Mouse (Mus musculus) CH12.LX (cell line): ENCODE data around the gene Cpeb1. TPM values are rescaled to one million over a fixed set of nuclear protein-coding genes. Genes with fewer than 3 reads are reported as not detected.

Source experiments
- DNase-seq: peaks from one replicate; pipeline ENCODE4 v3.0.0-alpha.2; 2013; ENCODE audit errors: extremely low read depth
- H3K27ac ChIP-seq: 2 replicates; pipeline ENCODE4 v1.5.1; 2012; ENCODE audit warnings: low read depth, mild to moderate bottlenecking, control low read depth, moderate library complexity; ENCODE audit not compliant: insufficient read depth
- H3K27me3 ChIP-seq: replicated peaks from 2 replicates; pipeline ENCODE3; 2012; ENCODE audit warnings: inconsistent platforms
- H3K36me3 ChIP-seq, 2 experiments: replicated peaks in 1 of 2; 2 replicates each; pipeline versions ENCODE3 to v1.6.1; 2012; ENCODE audit warnings: inconsistent platforms in 1 of 2, low read length in 1 of 2, mild to moderate bottlenecking in 1 of 2, mixed read lengths in 1 of 2, moderate library complexity in 1 of 2; ENCODE audit not compliant: control insufficient read depth in 1 of 2, insufficient read depth in 1 of 2
- H3K4me1 ChIP-seq, 2 experiments: 2 replicates each; pipeline ENCODE4 v1.6.1; 2012; ENCODE audit warnings: inconsistent platforms in 1 of 2, moderate library complexity in 1 of 2; ENCODE audit not compliant: insufficient read depth in 2 of 2, control insufficient read depth in 1 of 2
- H3K4me2 ChIP-seq: 2 replicates; pipeline ENCODE4 v1.6.1; 2012; ENCODE audit warnings: low read depth, mild to moderate bottlenecking, control low read depth; ENCODE audit not compliant: poor library complexity, insufficient read depth, severe bottlenecking
- H3K4me3 ChIP-seq, 3 experiments: fragments of 150-350 bp in 1 of 3; sonication (generic) in 1 of 3; replicated peaks in 1 of 3; 2 replicates each; pipeline versions ENCODE3 to v1.5.1; 2011 to 2012; ENCODE audit warnings: low read depth in 2 of 3, low read length in 2 of 3, mild to moderate bottlenecking in 2 of 3, moderate library complexity in 2 of 3, control low read depth in 1 of 3, improper control_type of control experiment in 1 of 3, inconsistent platforms in 1 of 3, mixed read lengths in 1 of 3; ENCODE audit not compliant: poor library complexity in 1 of 3
- H3K79me2 ChIP-seq: replicated peaks from 2 replicates; pipeline ENCODE4 v1.6.1; 2012; ENCODE audit warnings: mild to moderate bottlenecking, moderate library complexity; ENCODE audit not compliant: control insufficient read depth, poor library complexity, insufficient read depth, severe bottlenecking; ENCODE audit errors: extremely low read depth
- H3K9ac ChIP-seq: 2 replicates; pipeline ENCODE4 v1.6.1; 2012; ENCODE audit warnings: low read depth, mild to moderate bottlenecking, control low read depth, moderate library complexity; ENCODE audit not compliant: insufficient read depth
- H3K9me3 ChIP-seq: replicated peaks from 2 replicates; pipeline ENCODE3; 2012; ENCODE audit warnings: low read length, inconsistent platforms, mixed read lengths
- BHLHE40 ChIP-seq: IDR thresholded peaks from 2 replicates; pipeline ENCODE4 v1.6.1; 2011; ENCODE audit warnings: mild to moderate bottlenecking, low read depth, low read length, improper control_type of control experiment
- CHD1 ChIP-seq: IDR thresholded peaks from 2 replicates; pipeline ENCODE4 v1.6.1; 2012; ENCODE audit warnings: low read depth, low read length, improper control_type of control experiment, inconsistent platforms
- CHD2 ChIP-seq: IDR thresholded peaks from 2 replicates; pipeline ENCODE4 v1.6.1; 2011; ENCODE audit warnings: low read length, improper control_type of control experiment
- CTCF ChIP-seq, 2 experiments: IDR thresholded peaks in 1 of 2; conservative IDR thresholded peaks in 1 of 2; 2 replicates each; pipeline ENCODE4 v1.5.1; 2011 to 2012; ENCODE audit warnings: low read depth in 2 of 2, low read length in 2 of 2, improper control_type of control experiment in 1 of 2, inconsistent platforms in 1 of 2, mild to moderate bottlenecking in 1 of 2, moderate library complexity in 1 of 2
- E2F4 ChIP-seq: IDR thresholded peaks from 2 replicates; pipeline ENCODE4 v1.6.1; 2011; ENCODE audit warnings: low read depth, low read length, improper control_type of control experiment; ENCODE audit not compliant: insufficient replicate concordance
- EP300 ChIP-seq: IDR thresholded peaks from 2 replicates; pipeline ENCODE4 v1.6.1; 2011; ENCODE audit warnings: low read length, improper control_type of control experiment
- ETS1 ChIP-seq: conservative IDR thresholded peaks from 2 replicates; pipeline ENCODE4 v1.6.1; 2012; ENCODE audit warnings: low read depth, mild to moderate bottlenecking, inconsistent platforms, low read length, improper control_type of control experiment, moderate library complexity
- HCFC1 ChIP-seq: IDR thresholded peaks from 2 replicates; pipeline ENCODE4 v1.6.1; 2012; ENCODE audit warnings: low read depth, mild to moderate bottlenecking, inconsistent platforms, low read length, improper control_type of control experiment
- IRF4 ChIP-seq: IDR thresholded peaks from 2 replicates; pipeline ENCODE4 v1.6.1; 2014; ENCODE audit warnings: low read depth, mild to moderate bottlenecking, inconsistent platforms, low read length, improper control_type of control experiment
- KAT2A ChIP-seq: IDR thresholded peaks from 2 replicates; pipeline ENCODE4 v1.6.1; 2012; ENCODE audit warnings: low read length, improper control_type of control experiment, inconsistent platforms; ENCODE audit not compliant: insufficient replicate concordance
- MAX ChIP-seq: IDR thresholded peaks from 2 replicates; pipeline ENCODE4 v1.6.1; 2011; ENCODE audit warnings: low read length, improper control_type of control experiment
- MAZ ChIP-seq: IDR thresholded peaks from 2 replicates; pipeline ENCODE4 v1.6.1; 2012; ENCODE audit warnings: low read depth, mild to moderate bottlenecking, inconsistent platforms, low read length, improper control_type of control experiment, moderate library complexity
- MXI1 ChIP-seq: IDR thresholded peaks from 2 replicates; pipeline ENCODE4 v1.6.1; 2011; ENCODE audit warnings: mild to moderate bottlenecking, low read depth, low read length, improper control_type of control experiment
- MYC ChIP-seq: IDR thresholded peaks from 2 replicates; pipeline ENCODE4 v1.6.1; 2011; ENCODE audit warnings: low read depth, mild to moderate bottlenecking, improper control_type of control experiment, low read length
- NELFE ChIP-seq: IDR thresholded peaks from 2 replicates; pipeline ENCODE4 v1.6.1; 2011; ENCODE audit warnings: low read depth, low read length, improper control_type of control experiment
- NRF1 ChIP-seq: IDR thresholded peaks from 2 replicates; pipeline ENCODE4 v1.6.1; 2014; ENCODE audit warnings: low read depth, mild to moderate bottlenecking, inconsistent platforms, low read length, improper control_type of control experiment, moderate library complexity
- POLR2AphosphoS2 ChIP-seq: IDR thresholded peaks from 2 replicates; pipeline ENCODE4 v1.6.1; 2011; ENCODE audit warnings: low read depth, low read length, improper control_type of control experiment
- RAD21 ChIP-seq: IDR thresholded peaks from 2 replicates; pipeline ENCODE4 v1.6.1; 2011; ENCODE audit warnings: low read depth, mild to moderate bottlenecking, low read length, improper control_type of control experiment, moderate library complexity
- SMC3 ChIP-seq: IDR thresholded peaks from 2 replicates; pipeline ENCODE4 v1.6.1; 2011; ENCODE audit warnings: low read depth, low read length, improper control_type of control experiment
- USF1 ChIP-seq: IDR thresholded peaks from 2 replicates; pipeline ENCODE4 v1.6.1; 2014; ENCODE audit warnings: low read depth, mild to moderate bottlenecking, inconsistent platforms, low read length, improper control_type of control experiment
- ZKSCAN1 ChIP-seq: IDR thresholded peaks from 2 replicates; pipeline ENCODE4 v1.6.1; 2012; ENCODE audit warnings: low read depth, inconsistent platforms, low read length, improper control_type of control experiment, borderline replicate concordance
- ZNF384 ChIP-seq: IDR thresholded peaks from 2 replicates; pipeline ENCODE4 v1.6.1; 2012; ENCODE audit warnings: low read depth, low read length, improper control_type of control experiment, inconsistent platforms
- dilution Hi-C: fragments of 300-500 bp; cut with MboI; formaldehyde crosslinking; loops from 2 replicates; pipeline ENCODE4 v1.14.3; 2020; ENCODE audit warnings: low sequenced_read_pairs; ENCODE audit not compliant: extremely low pct_unique_long_range_greater_than_20kb, extremely low pct_ligation_motif_present
- in situ Hi-C: fragments of 300-500 bp; cut with MboI; formaldehyde crosslinking; loops from 3 replicates; pipeline ENCODE4 v1.14.3; 2019; ENCODE audit warnings: low sequenced_read_pairs, low pct_ligation_motif_present, low pct_unique_long_range_greater_than_20kb, mixed read lengths
- polyA plus RNA-seq: library from polyadenylated mRNA; unstranded; fragments of >175 nt; gene quantifications from 2 replicates; pipeline ENCODE4 v1.2.1, GENCODE M21; 2012; ENCODE audit warnings: low read depth; ENCODE audit not compliant: insufficient read length
- total RNA-seq, 2 experiments: library from RNA; depleted of rRNA; stranded (reverse); fragments of 300-350 nt in 1 of 2; fragments of >200 nt in 1 of 2; gene quantifications; 2 replicates each; pipeline ENCODE4 v1.2.3; 2012 to 2014

Gene Cpeb1
- total and polyA plus RNA-seq, 3 experiments: 0.26 TPM; not detected in 2

- no peak overlapping the region for H3K4me2 ChIP-seq
- in situ Hi-C loops: no loop called here
- no peak overlapping the region for H3K9ac ChIP-seq
- no peak overlapping the region for H3K27ac ChIP-seq
- peaks cover 2 to 29% of the 10 kb centered on the region in 2 experiments; a peak in 2 of 4 replicates for H3K4me1 ChIP-seq
- no peaks in the 10 kb centered on the region for H3K27me3 ChIP-seq
- H3K4me3 ChIP-seq: no peak overlapping the region
- H3K79me2 ChIP-seq: peaks cover 20% of the 10 kb centered on the region
- DNase-seq: no peak
- H3K9me3 ChIP-seq: no peaks in the 10 kb centered on the region
- dilution Hi-C loops: no loop called here
- peak; percentile 5; the same call in 1 of the 2 replicates for TF ChIP-seq POLR2AphosphoS2
- TF ChIP-seq KAT2A: no peak
- no peak for TF ChIP-seq CHD2
- peaks cover 73 to 96% of the 10 kb centered on the region in 2 experiments for H3K36me3 ChIP-seq
Measured at GRCm38 (mm10) chr7:81337785-81338521, 117.3 kb downstream of the Cpeb1 start.

- H3K36me3 ChIP-seq: peaks cover 67 to 94% of the 10 kb centered on the region in 2 experiments
- DNase-seq: peak; percentile 54
- no peaks in the 10 kb centered on the region for H3K27me3 ChIP-seq
- peaks cover 8% of the 10 kb centered on the region for H3K79me2 ChIP-seq
- no peak overlapping the region for H3K4me3 ChIP-seq
- H3K27ac ChIP-seq: no peak overlapping the region
- dilution Hi-C loops (no loop called here), in situ Hi-C loops (no loop called here)
- no peak overlapping the region for H3K9ac ChIP-seq
- no peaks in the 10 kb centered on the region for H3K9me3 ChIP-seq
- H3K4me1 ChIP-seq: peaks cover 0 to 22% of the 10 kb centered on the region in 2 experiments; a peak in 2 of 4 replicates
- H3K4me2 ChIP-seq: no peak overlapping the region
- peak; percentile 30 to 69; a peak in 2 of 4 replicates for TF ChIP-seq CTCF (conservative IDR thresholded peaks at IDR 0.05 in 1 of 2, IDR thresholded peaks at IDR 0.05 in 1 of 2; ENCODE audit: low read depth in 2 of 2, low read length in 2 of 2)
- TF ChIP-seq HCFC1: no peak
- TF ChIP-seq CHD1: no peak
- no peak for TF ChIP-seq MYC
- no peak for TF ChIP-seq MAZ
- TF ChIP-seq RAD21: peak; percentile 60
- peak; percentile 60 for TF ChIP-seq SMC3
- TF ChIP-seq BHLHE40: 0 out of 2 replicates have a peak, but pooled peaks have one; percentile 25
- TF ChIP-seq, all 38 proteins: peak for 4
Measured at GRCm38 (mm10) chr7:81336432-81336786, 118.9 kb downstream of the Cpeb1 start.

GRCm38 (mm10) chr7:81335705-81336431, 119.4 kb downstream of the Cpeb1 start:
- Histone ChIP-seq H3K9me3 (no peaks in the 10 kb centered on the region), H3K4me1 (peaks cover 0 to 22% of the 10 kb centered on the region in 2 experiments; a peak in 1 of 4 replicates), H3K27me3 (no peaks in the 10 kb centered on the region), H3K79me2 (peaks cover 4% of the 10 kb centered on the region), H3K4me3 (no peak overlapping the region), H3K36me3 (peaks cover 62 to 93% of the 10 kb centered on the region in 2 experiments), H3K9ac (no peak overlapping the region), H3K27ac (no peak overlapping the region), H3K4me2 (no peak overlapping the region)
- dilution Hi-C loops (no loop called here), in situ Hi-C loops (no loop called here)
- DNase-seq: no peak
- TF ChIP-seq CHD2 (no peak), USF1 (no peak), RAD21 (no peak), MXI1 (no peak), ETS1 (no peak), IRF4 (no peak), KAT2A (no peak), ZNF384 (no peak), ZKSCAN1 (no peak), NELFE (no peak), MAX (no peak), SMC3 (no peak), EP300 (no peak), BHLHE40 (no peak), E2F4 (no peak), NRF1 (no peak)
- TF ChIP-seq, all 38 proteins: peak for 0
